Mouse (Mus musculus) cortical plate, adult 2 months (tissue): ENCODE data around the gene Twnk. TPM values are rescaled to one million over a fixed set of nuclear protein-coding genes. Genes with fewer than 3 reads are reported as not detected.

Experiments
- H3K27ac ChIP-seq: fragments of 200-500 bp; 2 replicates; pipeline ENCODE4 v1.5.1; 2012; ENCODE audit warnings: low read length, control low read depth, inconsistent platforms; ENCODE audit not compliant: insufficient read depth
- H3K4me1 ChIP-seq: fragments of 200-500 bp; 2 replicates; pipeline ENCODE4 v1.6.1; 2011; ENCODE audit warnings: low read length; ENCODE audit not compliant: control insufficient read depth, insufficient read depth
- H3K4me3 ChIP-seq: fragments of 200-500 bp; 2 replicates; pipeline ENCODE4 v1.5.1; 2011; ENCODE audit warnings: mild to moderate bottlenecking, low read length, control low read depth; ENCODE audit not compliant: insufficient read depth
- CTCF ChIP-seq: fragments of 200-500 bp; IDR thresholded peaks from 2 replicates; pipeline ENCODE4 v1.5.1; 2011; ENCODE audit warnings: mild to moderate bottlenecking, control low read depth, low read length; ENCODE audit not compliant: insufficient read depth; ENCODE audit errors: extremely low read depth
- POLR2A ChIP-seq: fragments of 200-500 bp; IDR thresholded peaks from 2 replicates; pipeline ENCODE4 v1.6.1; 2011; ENCODE audit warnings: mild to moderate bottlenecking, low read length, control low read depth; ENCODE audit not compliant: insufficient read depth; ENCODE audit errors: extremely low read depth
- polyA plus RNA-seq: library from polyadenylated mRNA; depleted of rRNA; stranded (reverse); fragments of >200 nt; gene quantifications from 2 replicates; pipeline ENCODE4 v1.2.3, GENCODE M21; 2012

The Twnk gene
- polyA plus RNA-seq, 1 experiment: 10.7 TPM

- Histone ChIP-seq H3K4me1 (no peaks in the 10 kb centered on the region), H3K27ac (no peak overlapping the region), H3K4me3 (no peak overlapping the region)
- TF ChIP-seq POLR2A (no peak), CTCF (no peak)
Observed at GRCm38 (mm10) chr19:45023993-45024392, 18.5 kb downstream of the Twnk start.

- Histone ChIP-seq H3K4me1 (no peaks in the 10 kb centered on the region), H3K4me3 (no peak overlapping the region), H3K27ac (no peak overlapping the region)
- TF ChIP-seq POLR2A: no peak
- no peak for TF ChIP-seq CTCF
Observed at GRCm38 (mm10) chr19:45024775-45025174, 19.3 kb downstream of the Twnk start.

GRCm38 (mm10) chr19:45025937-45026568, 20.6 kb downstream of the Twnk start:
- 0 out of 2 replicates have a peak, but pooled peaks cover 2% of the 10 kb centered on the region for H3K4me1 ChIP-seq
- TF ChIP-seq CTCF: no peak
- H3K27ac ChIP-seq: peak overlapping the region; percentile 39; the same call in 1 of the 2 replicates
- H3K4me3 ChIP-seq: no peak overlapping the region

GRCm38 (mm10) chr19:45026958-45027670, 21.7 kb downstream of the Twnk start:
- Histone ChIP-seq H3K4me3 (no peak overlapping the region), H3K27ac (peak overlapping the region; percentile 92), H3K4me1 (0 out of 2 replicates have a peak, but pooled peaks cover 2% of the 10 kb centered on the region)
- TF ChIP-seq CTCF (no peak), POLR2A (no peak)

GRCm38 (mm10) chr19:45027848-45028247, 22.4 kb downstream of the Twnk start:
- Histone ChIP-seq H3K27ac (peak overlapping the region; percentile 92), H3K4me3 (no peak overlapping the region), H3K4me1 (0 out of 2 replicates have a peak, but pooled peaks cover 2% of the 10 kb centered on the region)
- TF ChIP-seq CTCF: no peak
- TF ChIP-seq POLR2A: no peak

GRCm38 (mm10) chr19:45028746-45029145, 23.3 kb downstream of the Twnk start:
- H3K4me3 ChIP-seq: no peak overlapping the region
- H3K4me1 ChIP-seq: 0 out of 2 replicates have a peak, but pooled peaks cover 2% of the 10 kb centered on the region
- TF ChIP-seq POLR2A: no peak
- TF ChIP-seq CTCF: no peak
- H3K27ac ChIP-seq: peak overlapping the region; percentile 74

DNA sequence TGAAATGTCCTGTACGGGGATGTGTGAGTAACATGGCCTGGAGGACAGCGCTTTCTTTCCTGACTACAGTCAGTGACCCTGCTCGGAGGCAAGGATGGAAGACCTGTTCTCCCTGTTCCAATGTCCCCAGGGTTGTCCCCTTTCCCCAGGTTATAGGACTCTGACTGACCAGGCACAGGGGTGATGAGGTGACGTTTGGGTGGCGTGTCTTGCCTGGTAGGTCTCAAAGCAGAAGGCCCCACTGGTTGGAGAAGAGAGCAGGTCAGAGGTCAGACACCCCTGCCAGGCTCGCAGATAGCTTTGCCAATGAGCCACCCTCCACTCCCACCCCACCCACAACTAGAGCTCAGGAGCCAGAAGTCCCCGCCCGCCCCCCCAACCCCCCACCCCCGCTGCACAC, 24.1 kb downstream of the Twnk start:
- no peak overlapping the region for H3K27ac ChIP-seq
- TF ChIP-seq CTCF (no peak), POLR2A (no peak)
- H3K4me3 ChIP-seq: no peak overlapping the region
- H3K4me1 ChIP-seq: 0 out of 2 replicates have a peak, but pooled peaks cover 2% of the 10 kb centered on the region

- Histone ChIP-seq H3K4me3 (no peak overlapping the region), H3K27ac (peak overlapping the region; percentile 58; the same call in 1 of the 2 replicates), H3K4me1 (0 out of 2 replicates have a peak, but pooled peaks cover 2% of the 10 kb centered on the region)
- TF ChIP-seq CTCF (peak; percentile 53), POLR2A (no peak)
Observed at GRCm38 (mm10) chr19:45030111-45030510, 24.6 kb downstream of the Twnk start.

GRCm38 (mm10) chr19:45030746-45031693, 25.6 kb downstream of the Twnk start:
- Histone ChIP-seq H3K4me3 (no peak overlapping the region), H3K4me1 (0 out of 2 replicates have a peak, but pooled peaks cover 2% of the 10 kb centered on the region), H3K27ac (no peak overlapping the region)
- TF ChIP-seq POLR2A: 0 out of 2 replicates have a peak, but pooled peaks have one; percentile 24
- peak; percentile 75 for TF ChIP-seq CTCF
